Mouse (Mus musculus) cerebellum, postnatal 10 days (tissue): ENCODE measurements at regions not wholly inside any gene's neighbourhood (a gene's known extent, or its start where the extent isn't known, plus 50 kb on each side); places are given as distances from the start of the nearest gene placed in this dataset.
"Not testable (repeated sequence)": the region's sequence is repeated elsewhere in the genome, so short reads cannot be mapped to it uniquely, and the experiment has no call there.

Experiments used
- DNase-seq, 2 experiments: peaks; one replicate each; pipeline ENCODE4 v3.0.0; 2021; ENCODE audit warnings: mixed read lengths in 2 of 2

DNA sequence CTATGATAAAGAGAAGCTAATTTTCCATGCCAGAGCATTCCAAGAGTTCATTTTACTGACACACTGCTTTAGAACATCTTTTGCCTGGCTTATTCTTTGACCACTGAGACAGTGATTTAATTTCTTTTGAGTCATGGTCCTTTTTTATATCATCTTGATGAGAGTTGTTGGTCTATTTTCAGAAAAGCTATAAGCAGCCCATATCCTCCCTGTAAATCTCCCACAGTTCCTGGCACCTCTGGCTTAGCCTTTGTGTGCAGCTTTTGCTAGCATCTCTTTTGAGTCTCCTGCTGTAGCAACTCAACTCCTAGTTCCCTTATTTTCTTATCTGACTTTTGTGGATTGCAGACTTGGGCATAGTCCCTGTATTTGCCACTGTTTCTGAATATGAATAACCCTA lies 207.5 kb upstream of the 4931417E11Rik start:
- no peak for DNase-seq

DNA sequence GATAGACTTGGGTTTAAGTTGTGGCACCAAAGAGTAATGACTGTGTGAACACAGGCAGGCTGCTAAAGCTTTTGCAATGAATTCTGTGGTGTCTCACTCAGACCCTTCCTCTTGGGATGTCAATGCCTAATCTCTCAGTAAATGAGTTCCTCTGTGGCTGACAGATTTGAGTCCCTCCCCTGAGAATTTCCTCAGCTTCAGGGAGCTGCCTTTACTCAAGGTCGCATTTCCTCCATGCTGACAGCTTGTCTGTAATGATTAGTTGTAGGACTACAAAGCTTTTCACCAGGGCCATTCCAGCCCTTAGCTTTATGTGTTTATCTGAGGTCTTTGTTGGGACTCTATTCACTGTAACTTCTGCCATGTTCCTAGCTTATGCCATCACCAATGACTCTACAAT lies 199.9 kb upstream of the 4931417E11Rik start:
- no peak for DNase-seq

DNA sequence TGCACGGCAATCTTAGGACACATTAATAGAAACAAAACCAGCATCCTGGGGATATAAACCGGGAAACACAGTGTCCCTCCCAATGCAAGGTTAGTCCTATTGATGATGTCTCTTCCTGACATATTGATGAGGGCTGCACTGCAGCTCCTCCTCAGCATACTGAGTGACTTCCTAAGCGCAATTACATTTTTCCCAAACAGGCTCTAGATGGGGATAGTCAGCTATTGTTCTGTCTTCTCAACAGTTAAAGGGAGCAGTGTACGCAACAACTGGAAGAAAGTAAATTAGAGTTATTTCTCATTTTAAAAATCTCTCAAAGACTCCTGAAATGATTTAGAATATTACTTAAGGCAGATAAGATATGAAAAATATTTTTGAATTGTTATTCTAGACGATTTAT lies 189.5 kb upstream of the 4931417E11Rik start:
- DNase-seq, result no peak

DNA sequence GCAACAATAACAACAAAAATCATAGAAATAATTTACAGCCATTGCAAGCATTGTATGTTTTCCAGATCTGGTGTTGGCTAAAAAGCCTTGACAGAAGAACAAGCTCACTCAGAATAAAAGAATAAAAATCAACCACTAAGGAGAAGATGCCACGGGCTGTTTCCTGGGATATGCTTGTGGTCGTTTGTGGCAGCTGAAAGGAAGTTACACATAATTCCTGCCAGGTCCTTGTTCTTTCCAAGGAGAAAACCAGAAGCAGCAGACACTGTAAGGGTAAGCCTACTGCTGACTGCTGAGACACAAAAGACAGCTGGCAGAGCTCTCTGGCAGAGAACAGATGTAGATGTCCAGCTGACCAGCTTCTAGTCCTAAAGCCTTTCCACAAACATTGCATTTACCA lies 175.9 kb upstream of the 4931417E11Rik start:
- peak; percentile 9 to 11 for DNase-seq

DNA sequence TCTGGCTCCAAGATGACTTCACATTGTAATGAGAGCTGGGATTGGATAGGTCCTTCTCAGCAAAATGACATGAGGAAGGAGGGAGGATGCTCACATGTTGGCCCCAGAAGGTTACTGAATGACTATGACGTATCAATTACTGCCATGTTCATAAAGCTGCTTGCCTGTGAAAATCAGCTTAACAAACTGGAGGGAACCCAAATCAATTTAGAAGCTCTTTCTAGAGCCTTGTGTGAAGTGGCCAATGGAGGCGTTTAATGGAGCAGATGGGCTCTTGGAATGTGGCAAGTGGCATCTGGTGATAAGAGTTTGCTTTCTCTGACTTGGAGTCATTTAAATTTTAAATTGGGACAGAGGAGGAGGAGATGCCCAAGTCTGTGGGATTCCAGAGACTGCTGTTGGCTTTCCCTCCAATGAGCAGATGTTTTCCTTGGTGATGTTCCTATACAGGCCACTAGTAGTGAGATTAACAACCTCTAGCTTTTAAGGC lies 175.4 kb upstream of the 4931417E11Rik start:
- peak; percentile 40 to 55 for DNase-seq

DNA sequence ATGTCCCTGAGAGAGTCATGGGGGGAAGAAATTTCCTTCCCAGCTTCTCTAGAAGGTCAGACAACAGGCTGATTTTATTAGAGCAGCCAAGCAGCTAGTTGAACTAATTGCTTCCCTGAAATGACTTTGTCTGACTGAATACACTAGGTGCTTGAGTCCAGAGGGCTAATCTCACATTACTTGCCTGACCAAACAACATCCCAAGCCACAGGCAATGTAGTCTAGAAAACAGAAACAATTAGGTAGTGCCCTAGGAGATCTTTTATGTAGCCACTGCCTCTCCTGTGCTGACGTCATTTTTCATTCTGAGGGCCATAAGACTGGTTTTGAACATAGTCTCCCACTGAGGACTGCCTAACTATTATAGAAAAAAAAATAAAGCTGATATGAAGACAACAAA lies 159.1 kb upstream of the 4931417E11Rik start:
- DNase-seq, result no peak

DNA sequence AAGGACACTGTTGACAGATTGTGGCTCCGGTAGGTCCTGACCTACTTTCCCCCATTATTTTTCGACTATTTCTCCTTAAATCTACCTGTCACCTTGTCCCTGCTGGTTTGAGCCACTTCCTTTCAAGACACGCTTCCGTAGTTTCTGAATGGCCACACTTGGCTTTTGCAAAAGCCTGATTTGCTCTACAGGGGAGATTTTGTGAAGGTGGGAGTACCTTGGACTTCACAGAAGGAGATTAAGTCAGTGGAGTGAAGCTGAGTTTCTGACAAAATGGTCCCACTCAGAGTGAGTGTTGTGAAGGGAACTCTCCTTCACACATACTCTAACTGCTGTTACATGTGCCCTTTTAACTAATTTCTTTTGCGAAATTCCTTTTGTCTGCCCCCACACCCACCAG lies 157.0 kb upstream of the 4931417E11Rik start:
- DNase-seq, result no peak

DNA sequence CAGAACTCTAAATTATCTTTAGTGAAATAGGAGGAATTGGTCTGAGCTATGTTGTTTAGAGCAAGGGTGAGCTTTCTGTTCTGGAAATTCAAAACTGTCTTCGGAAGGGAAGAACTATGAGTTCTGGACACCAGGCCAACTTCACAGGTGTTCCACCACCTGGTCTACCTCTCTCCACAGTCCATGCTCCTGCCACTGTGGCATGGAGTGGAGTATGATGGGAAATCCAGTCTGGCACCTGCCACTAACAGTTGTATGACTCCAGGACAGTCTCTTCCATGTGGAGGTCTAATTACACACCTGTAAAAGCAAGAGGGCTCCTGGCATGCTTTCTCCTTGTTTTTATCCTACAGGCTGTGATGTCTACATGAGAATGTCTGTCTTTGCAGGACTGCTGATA lies 154.7 kb upstream of the 4931417E11Rik start:
- DNase-seq, result peak; percentile 26 to 48

DNA sequence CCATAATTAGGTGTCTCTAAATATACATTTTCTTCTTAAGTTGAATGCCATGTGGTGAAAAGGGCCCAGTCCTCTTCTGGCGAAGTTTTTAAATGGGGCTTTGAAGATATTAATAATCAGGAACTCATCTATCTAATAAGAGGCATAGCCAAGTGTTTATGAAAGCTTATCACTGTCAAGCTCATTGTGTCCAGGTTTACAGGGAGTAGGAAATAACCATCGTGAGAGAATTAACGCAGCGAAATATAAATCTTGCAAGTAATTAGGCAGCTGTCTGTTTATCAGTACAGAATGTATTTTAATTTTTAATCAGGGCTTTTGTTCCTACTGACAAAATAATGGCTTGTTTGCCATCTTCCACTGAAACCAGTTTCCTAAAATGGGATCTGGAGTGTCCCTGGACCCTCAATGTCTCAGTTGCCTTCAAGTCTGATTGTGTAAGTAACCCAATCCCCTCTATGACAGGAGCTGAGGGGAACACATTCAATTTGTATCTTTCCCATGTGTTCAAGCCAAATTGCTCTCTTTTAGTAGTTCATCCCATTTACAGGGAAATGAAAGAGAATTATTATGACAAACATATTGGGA lies 152.5 kb upstream of the 4931417E11Rik start:
- DNase-seq, result no peak

DNA sequence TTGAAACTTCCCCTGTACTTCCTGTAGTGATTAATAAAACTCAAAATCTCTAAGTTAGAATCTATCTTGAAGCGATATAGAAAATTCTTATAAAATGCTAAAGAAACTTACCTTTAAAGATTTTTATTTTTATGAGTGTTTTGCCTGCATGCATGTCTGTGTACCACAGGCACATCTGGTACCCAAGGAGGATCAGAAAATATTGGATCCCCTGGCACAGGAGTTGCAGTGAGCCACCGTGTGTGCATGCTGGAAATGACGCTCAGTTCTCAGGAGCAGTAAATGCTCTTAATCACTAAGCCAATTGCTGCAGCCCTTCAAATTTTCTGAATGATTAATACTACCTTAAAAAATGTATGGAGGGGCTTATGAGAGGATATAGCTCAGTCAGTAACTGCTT lies 142.8 kb upstream of the 4931417E11Rik start:
- no peak for DNase-seq

DNA sequence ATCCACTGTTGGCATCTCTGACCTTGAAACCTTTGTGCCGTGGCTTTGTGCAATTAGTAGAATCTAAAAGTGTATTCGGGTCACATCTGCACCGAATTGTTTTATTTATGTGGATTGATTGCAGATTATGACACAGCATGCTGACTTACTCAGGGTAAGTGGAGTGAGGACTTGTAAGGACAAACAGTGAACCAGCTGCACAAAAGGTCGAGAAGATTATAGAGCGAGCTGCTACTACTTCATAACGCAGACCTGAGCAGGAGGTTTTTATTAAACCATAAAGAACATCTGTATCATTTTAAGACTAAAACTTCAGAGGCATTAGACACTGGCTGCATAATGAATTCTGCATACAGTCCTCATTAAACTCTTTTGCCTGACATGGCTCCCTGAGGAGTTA lies 142.4 kb upstream of the 4931417E11Rik start:
- no peak for DNase-seq

DNA sequence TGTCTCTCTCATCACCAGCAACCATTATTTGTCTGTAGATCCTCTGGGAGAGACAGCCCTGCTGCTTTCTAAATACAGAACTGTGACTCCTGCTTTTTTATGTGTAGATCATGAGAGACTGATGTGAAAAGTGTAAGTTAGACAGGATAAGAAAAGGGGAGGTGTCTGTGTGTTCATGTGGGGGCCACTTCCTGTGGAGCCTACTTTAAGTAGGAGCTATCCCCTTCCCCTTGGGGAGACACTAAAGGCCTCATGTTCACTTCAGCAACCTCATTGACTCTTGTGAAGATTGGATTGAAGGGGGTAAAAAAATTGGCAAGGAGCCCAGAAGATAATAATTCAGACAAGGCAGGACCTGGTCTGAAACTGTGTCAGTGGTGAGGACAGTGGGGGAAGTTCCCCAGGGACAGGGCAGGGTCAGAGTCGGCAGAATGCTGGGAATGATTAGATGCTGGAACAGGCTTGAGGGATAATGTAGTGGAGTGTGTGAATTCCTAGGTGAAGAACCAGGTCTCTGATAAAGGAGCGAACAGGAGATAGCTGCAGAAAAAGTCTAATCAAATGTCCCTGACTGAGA lies 140.7 kb upstream of the 4931417E11Rik start:
- no peak for DNase-seq

DNA sequence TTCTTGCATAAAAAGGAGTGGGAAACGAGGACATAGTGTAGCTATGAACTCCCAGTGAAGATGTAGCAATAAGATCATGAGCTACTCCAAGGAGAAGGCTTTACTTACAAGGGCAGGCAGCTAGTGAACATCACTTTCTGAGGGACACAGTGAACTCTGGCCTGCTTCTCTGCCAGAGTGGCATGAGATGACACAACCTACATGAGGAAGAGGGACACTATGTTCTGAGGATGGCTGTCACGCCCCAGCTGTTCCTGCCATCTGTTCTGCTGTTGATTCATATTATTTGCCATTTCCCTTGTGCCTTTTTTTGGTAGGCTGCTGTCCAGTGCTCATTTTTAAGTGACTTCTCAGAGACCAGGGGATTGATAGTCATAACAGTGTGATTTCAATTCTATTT lies 118.2 kb upstream of the 4931417E11Rik start:
- DNase-seq, result peak; percentile 16 to 35

DNA sequence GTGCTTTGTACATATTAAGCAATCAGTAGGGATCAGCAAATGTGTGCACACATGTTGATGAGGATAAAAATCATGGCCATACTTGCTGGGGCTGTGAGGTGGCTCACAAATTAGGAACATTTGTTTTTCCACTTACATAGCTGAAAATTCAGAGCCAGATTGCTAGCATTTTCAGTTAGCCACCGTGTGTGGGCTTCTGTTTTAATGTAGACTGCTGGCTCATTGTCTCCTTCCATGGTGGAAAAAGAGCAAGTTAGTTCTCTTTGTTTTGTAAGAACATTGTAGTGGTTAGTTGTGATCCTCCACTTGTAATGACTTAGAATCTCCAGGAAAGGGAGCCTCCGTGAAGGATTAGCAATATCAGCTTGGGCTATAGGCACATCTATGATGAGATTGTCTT lies 107.2 kb upstream of the 4931417E11Rik start:
- DNase-seq, result no peak

DNA sequence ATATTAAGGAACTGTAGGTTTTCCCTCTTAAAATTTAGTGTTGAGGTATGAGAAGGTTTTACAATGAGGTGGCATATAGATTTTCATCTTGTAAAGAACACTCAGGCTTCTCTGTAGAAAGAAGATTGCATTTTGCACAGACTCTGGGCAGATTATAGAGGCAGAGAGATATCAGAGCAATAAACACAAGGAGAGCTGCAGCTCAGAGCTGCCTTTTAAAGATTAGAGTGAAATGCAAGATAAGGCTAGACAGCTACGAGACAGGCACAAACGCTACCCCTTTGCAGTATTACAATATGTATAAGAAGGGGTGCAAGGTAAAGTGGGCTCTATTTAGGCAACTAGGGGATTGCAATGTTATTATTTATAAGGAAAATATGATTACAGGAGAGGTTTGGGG lies 90.5 kb upstream of the 4931417E11Rik start:
- no peak for DNase-seq

DNA sequence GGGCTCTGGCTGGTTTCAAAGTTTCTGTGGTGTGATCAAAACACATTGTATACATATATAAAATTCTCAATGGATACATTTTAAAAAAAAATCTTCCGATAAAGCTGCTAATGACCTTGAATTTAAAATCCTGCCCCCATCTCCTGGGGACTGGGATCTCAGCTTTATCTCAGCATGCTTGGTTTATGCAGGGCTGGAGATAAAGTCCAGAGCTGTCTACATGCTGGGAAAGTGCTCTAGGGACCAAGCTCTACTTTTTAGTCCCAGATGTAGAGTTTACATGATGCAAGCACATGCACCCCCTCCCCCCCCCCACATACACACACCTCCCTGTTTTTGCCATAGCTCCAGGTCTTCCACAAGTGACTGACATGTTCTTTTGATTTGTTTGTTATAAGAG lies 61.1 kb upstream of the 4931417E11Rik start:
- no peak for DNase-seq

DNA sequence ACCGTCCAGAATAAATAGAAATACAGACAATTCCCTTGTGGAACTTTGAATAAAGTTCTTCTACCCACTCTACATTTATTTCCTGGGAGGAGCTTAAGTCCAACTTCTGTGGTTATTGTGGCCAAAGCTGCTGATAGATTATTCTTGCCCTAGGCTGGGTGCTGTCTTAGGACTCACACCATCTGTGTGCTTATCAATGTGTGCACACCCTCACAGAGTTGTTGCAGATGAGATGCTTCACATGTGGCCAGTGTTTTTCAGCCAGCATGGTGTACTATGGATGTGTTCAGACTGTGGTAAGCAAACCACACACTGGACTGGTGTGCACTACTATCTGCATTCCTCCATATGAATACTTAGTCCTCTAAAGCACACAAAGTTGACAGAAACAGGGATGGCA lies 60.6 kb upstream of the 4931417E11Rik start:
- no peak for DNase-seq

DNA sequence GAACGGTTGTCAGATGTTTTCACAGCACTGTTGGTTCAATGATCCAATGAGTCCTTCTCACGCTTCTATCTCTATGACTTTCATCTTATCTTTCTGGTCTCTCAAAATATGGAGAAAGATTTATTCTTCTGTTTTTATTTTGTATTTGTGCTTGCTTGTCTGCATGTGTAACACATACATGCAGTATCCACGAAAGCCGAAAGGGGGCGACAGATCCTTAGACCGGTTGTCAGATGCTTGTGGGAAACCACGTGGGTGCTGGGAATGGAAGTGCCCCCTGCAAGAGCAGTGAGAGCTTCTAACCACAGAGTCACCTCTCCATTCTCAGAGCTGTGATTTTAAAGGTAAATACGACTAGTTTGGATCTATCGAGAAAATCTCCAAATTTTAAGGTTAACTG lies 54.2 kb upstream of the 4931417E11Rik start:
- DNase-seq, result peak; percentile 20 to 29

DNA sequence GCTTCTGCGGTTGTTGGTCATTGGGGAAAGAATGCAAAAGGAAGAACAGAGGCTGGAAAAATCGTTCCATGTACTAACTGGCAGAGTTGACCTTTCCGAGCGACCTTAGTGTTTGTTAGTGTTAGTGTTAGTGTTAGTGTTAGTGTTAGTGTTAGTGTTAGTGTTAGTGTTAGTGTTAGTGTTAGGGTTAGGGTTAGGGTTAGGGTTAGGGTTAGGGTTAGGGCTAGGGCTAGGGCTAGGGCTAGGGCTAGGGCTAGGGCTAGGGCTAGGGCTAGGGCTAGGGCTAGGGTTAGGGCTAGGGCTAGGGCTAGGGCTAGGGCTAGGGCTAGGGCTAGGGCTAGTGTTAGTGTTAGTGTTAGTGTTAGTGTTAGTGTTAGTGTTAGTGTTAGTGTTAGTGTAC lies 50.4 kb upstream of the 4931417E11Rik start:
- not testable (repeated sequence) for DNase-seq
